Mouse (Mus musculus): ENCODE measurements at regions not wholly inside any gene's neighbourhood (a gene's known extent, or its start where the extent isn't known, plus 50 kb on each side); places are given as distances from the start of the nearest gene placed in this dataset.

GRCm38 (mm10) chr10:92163851-92164647 is 558.2 kb downstream of the Nedd1 start:
- 56% methylated on average over 12 of the region's 12 CpGs for WGBS
- H3K4me2 ChIP-seq, result no peak overlapping the region
- H3K4me1 ChIP-seq, result peaks cover 3% of the 10 kb centered on the region; the same call in 1 of the 2 replicates
- H3K27ac ChIP-seq, result no peak overlapping the region
- no peak overlapping the region for H3K4me3 ChIP-seq (replicated peaks)
- no peak overlapping the region for H3K9ac ChIP-seq
- no peaks in the 10 kb centered on the region for H3K36me3 ChIP-seq
- no peaks in the 10 kb centered on the region for H3K27me3 ChIP-seq (replicated peaks)
- no peaks in the 10 kb centered on the region for H3K9me3 ChIP-seq
- no peak for ATAC-seq (ENCODE audit: insufficient read depth, low FRiP score, low read depth)

GRCm38 (mm10) chr10:92163071-92163504 is 559.1 kb downstream of the Nedd1 start:
- peak overlapping the region; percentile 74 for H3K4me2 ChIP-seq
- H3K27ac ChIP-seq, result no peak overlapping the region
- no peak for ATAC-seq (ENCODE audit: insufficient read depth, low FRiP score, low read depth)
- peak overlapping the region; percentile 35 for H3K4me3 ChIP-seq (replicated peaks)
- H3K9ac ChIP-seq, result no peak overlapping the region
- no peaks in the 10 kb centered on the region for H3K27me3 ChIP-seq (replicated peaks)
- no peaks in the 10 kb centered on the region for H3K9me3 ChIP-seq
- H3K36me3 ChIP-seq, result no peaks in the 10 kb centered on the region
- 4% methylated on average over 7 of the region's 7 CpGs for WGBS
- H3K4me1 ChIP-seq, result peaks cover 3% of the 10 kb centered on the region; the same call in 1 of the 2 replicates

GRCm38 (mm10) chr10:92162473-92163011 is 559.7 kb downstream of the Nedd1 start:
- under 1% methylated on average over 29 of the region's 29 CpGs for WGBS
- no peak for ATAC-seq (ENCODE audit: insufficient read depth, low FRiP score, low read depth)
- H3K9ac ChIP-seq, result no peak overlapping the region

GRCm38 (mm10) chr10:92161501-92161900 is 560.7 kb downstream of the Nedd1 start:
- peaks cover 3% of the 10 kb centered on the region; the same call in 1 of the 2 replicates for H3K4me1 ChIP-seq
- H3K9ac ChIP-seq, result no peak overlapping the region
- no peaks in the 10 kb centered on the region for H3K36me3 ChIP-seq
- no peak overlapping the region for H3K27ac ChIP-seq
- H3K4me3 ChIP-seq (replicated peaks), result no peak overlapping the region
- no peaks in the 10 kb centered on the region for H3K9me3 ChIP-seq
- no peak for ATAC-seq (ENCODE audit: insufficient read depth, low FRiP score, low read depth)
- H3K4me2 ChIP-seq, result no peak overlapping the region
- H3K27me3 ChIP-seq (replicated peaks), result no peaks in the 10 kb centered on the region
- WGBS, result 24% methylated on average over 9 of the region's 9 CpGs

More at GRCm38 (mm10) chr10:92162473-92163011, 559.7 kb downstream of the Nedd1 start:
- Histone ChIP-seq H3K27me3 (replicated peaks) (no peaks in the 10 kb centered on the region), H3K36me3 (no peaks in the 10 kb centered on the region), H3K4me1 (peaks cover 3% of the 10 kb centered on the region; the same call in 1 of the 2 replicates), H3K27ac (no peak overlapping the region), H3K9me3 (no peaks in the 10 kb centered on the region), H3K4me2 (peak overlapping the region; percentile 74), H3K4me3 (replicated peaks) (peak overlapping the region; percentile 35)

- no peak for ATAC-seq (ENCODE audit: insufficient read depth, low FRiP score, low read depth)
- no peak overlapping the region for H3K4me3 ChIP-seq (replicated peaks)
- H3K9me3 ChIP-seq, result no peaks in the 10 kb centered on the region
- no peak overlapping the region for H3K9ac ChIP-seq
- no peaks in the 10 kb centered on the region for H3K27me3 ChIP-seq (replicated peaks)
- H3K4me1 ChIP-seq, result no peaks in the 10 kb centered on the region
- 69% methylated on average over 3 of the region's 3 CpGs for WGBS
- no peak overlapping the region for H3K4me2 ChIP-seq
- H3K27ac ChIP-seq, result no peak overlapping the region
- H3K36me3 ChIP-seq, result no peaks in the 10 kb centered on the region
Measured at GRCm38 (mm10) chr10:92146263-92146662, 576.0 kb downstream of the Nedd1 start.

GRCm38 (mm10) chr10:92135521-92135920 is 586.7 kb downstream of the Nedd1 start:
- no peak overlapping the region for H3K27ac ChIP-seq
- 64% methylated on average over 5 of the region's 5 CpGs for WGBS

GRCm38 (mm10) chr10:92112790-92113189 is 609.4 kb downstream of the Nedd1 start:
- no peaks in the 10 kb centered on the region for H3K36me3 ChIP-seq
- no peak overlapping the region for H3K27ac ChIP-seq
- H3K4me1 ChIP-seq, result no peaks in the 10 kb centered on the region
- H3K27me3 ChIP-seq (replicated peaks), result no peaks in the 10 kb centered on the region
- WGBS, result 19% methylated on average over 2 of the region's 2 CpGs
- no peak overlapping the region for H3K4me3 ChIP-seq (replicated peaks)
- no peak overlapping the region for H3K4me2 ChIP-seq
- no peak for ATAC-seq (ENCODE audit: insufficient read depth, low FRiP score, low read depth)
- H3K9me3 ChIP-seq, result no peaks in the 10 kb centered on the region
- H3K9ac ChIP-seq, result no peak overlapping the region

More at GRCm38 (mm10) chr10:92135521-92135920, 586.7 kb downstream of the Nedd1 start:
- Histone ChIP-seq H3K36me3 (no peaks in the 10 kb centered on the region), H3K27me3 (replicated peaks) (no peaks in the 10 kb centered on the region), H3K9ac (no peak overlapping the region), H3K9me3 (no peaks in the 10 kb centered on the region), H3K4me1 (no peaks in the 10 kb centered on the region), H3K4me2 (no peak overlapping the region), H3K4me3 (replicated peaks) (no peak overlapping the region)
- ATAC-seq (ENCODE audit: insufficient read depth, low FRiP score, low read depth), result no peak

GRCm38 (mm10) chr10:92106331-92106730 is 615.9 kb downstream of the Nedd1 start:
- H3K4me3 ChIP-seq (replicated peaks), result no peak overlapping the region
- no peak for ATAC-seq (ENCODE audit: insufficient read depth, low FRiP score, low read depth)
- H3K4me2 ChIP-seq, result no peak overlapping the region
- H3K4me1 ChIP-seq, result no peaks in the 10 kb centered on the region
- H3K9ac ChIP-seq, result no peak overlapping the region
- H3K36me3 ChIP-seq, result no peaks in the 10 kb centered on the region
- H3K9me3 ChIP-seq, result no peaks in the 10 kb centered on the region
- H3K27ac ChIP-seq, result no peak overlapping the region
- no peaks in the 10 kb centered on the region for H3K27me3 ChIP-seq (replicated peaks)
- 79% methylated on average over 6 of the region's 6 CpGs for WGBS

GRCm38 (mm10) chr10:92103887-92104286 is 618.3 kb downstream of the Nedd1 start:
- H3K4me2 ChIP-seq, result no peak overlapping the region
- no peak overlapping the region for H3K9ac ChIP-seq
- H3K27me3 ChIP-seq (replicated peaks), result no peaks in the 10 kb centered on the region
- no peaks in the 10 kb centered on the region for H3K9me3 ChIP-seq
- no peak overlapping the region for H3K27ac ChIP-seq
- H3K4me1 ChIP-seq, result no peaks in the 10 kb centered on the region
- ATAC-seq (ENCODE audit: insufficient read depth, low FRiP score, low read depth), result no peak
- WGBS, result 52% methylated on average over 9 of the region's 9 CpGs
- no peaks in the 10 kb centered on the region for H3K36me3 ChIP-seq
- no peak overlapping the region for H3K4me3 ChIP-seq (replicated peaks)

GRCm38 (mm10) chr10:92102755-92103154 is 619.5 kb downstream of the Nedd1 start:
- H3K27me3 ChIP-seq (replicated peaks), result no peaks in the 10 kb centered on the region
- no peaks in the 10 kb centered on the region for H3K4me1 ChIP-seq
- no peak overlapping the region for H3K4me3 ChIP-seq (replicated peaks)
- H3K9me3 ChIP-seq, result no peaks in the 10 kb centered on the region
- H3K9ac ChIP-seq, result no peak overlapping the region
- H3K4me2 ChIP-seq, result no peak overlapping the region
- no peaks in the 10 kb centered on the region for H3K36me3 ChIP-seq
- WGBS, result 78% methylated on average over 4 of the region's 4 CpGs
- ATAC-seq (ENCODE audit: insufficient read depth, low FRiP score, low read depth), result no peak
- H3K27ac ChIP-seq, result no peak overlapping the region

- Histone ChIP-seq H3K27me3 (replicated peaks) (no peaks in the 10 kb centered on the region), H3K4me1 (no peaks in the 10 kb centered on the region), H3K9me3 (no peaks in the 10 kb centered on the region), H3K27ac (no peak overlapping the region), H3K4me3 (replicated peaks) (no peak overlapping the region), H3K9ac (no peak overlapping the region), H3K36me3 (no peaks in the 10 kb centered on the region), H3K4me2 (no peak overlapping the region)
- ATAC-seq (ENCODE audit: insufficient read depth, low FRiP score, low read depth), result no peak
- WGBS, result 33% methylated on average over 6 of the region's 7 CpGs
Measured at GRCm38 (mm10) chr10:92097562-92097961, 624.7 kb downstream of the Nedd1 start.

GRCm38 (mm10) chr10:92097081-92097480 is 625.1 kb downstream of the Nedd1 start:
- no peak for ATAC-seq (ENCODE audit: insufficient read depth, low FRiP score, low read depth)
- H3K9me3 ChIP-seq, result no peaks in the 10 kb centered on the region
- H3K27ac ChIP-seq, result no peak overlapping the region
- 87% methylated on average over 4 of the region's 4 CpGs for WGBS
- H3K4me1 ChIP-seq, result no peaks in the 10 kb centered on the region
- no peak overlapping the region for H3K4me3 ChIP-seq (replicated peaks)
- H3K9ac ChIP-seq, result no peak overlapping the region
- no peaks in the 10 kb centered on the region for H3K27me3 ChIP-seq (replicated peaks)
- no peak overlapping the region for H3K4me2 ChIP-seq
- no peaks in the 10 kb centered on the region for H3K36me3 ChIP-seq

All from stomach, embryonic 15.5 days (tissue).